25 mouse cellular contexts compared by ENCODE assay signal in the genomic region with DNA sequence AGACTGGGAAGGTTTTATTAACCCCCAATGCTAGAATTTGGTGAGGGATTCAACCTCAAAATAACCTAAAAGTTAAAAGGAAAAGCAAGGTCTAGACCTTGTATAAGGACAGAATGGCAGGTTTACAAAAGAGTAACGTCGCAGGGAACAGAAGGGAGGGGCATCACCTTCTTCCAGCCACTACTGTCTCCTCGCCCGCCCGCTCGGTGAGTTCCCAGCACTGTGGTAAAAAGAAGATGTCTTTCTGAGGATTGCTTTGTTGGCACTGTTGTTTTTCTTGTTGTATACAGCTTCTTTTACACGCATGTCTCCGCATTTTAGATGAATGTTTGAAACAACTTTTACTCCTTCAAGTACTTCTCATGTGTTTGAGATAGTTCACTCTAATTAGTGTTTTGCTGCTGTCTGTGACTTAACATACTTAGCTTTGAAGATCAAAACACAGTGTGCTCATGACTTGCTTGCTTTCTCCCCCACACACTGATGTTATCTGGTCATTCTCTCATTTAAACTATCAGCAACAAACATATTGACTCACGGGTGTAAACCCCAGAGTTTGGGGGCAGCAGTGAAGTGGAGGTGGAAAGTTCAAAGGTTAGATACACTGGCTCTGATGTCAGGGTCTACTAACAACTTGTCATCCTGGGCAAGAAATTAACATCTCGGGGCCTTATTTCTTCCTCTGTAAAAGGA. TPM values are rescaled to one million over a fixed set of nuclear protein-coding genes. Genes with fewer than 3 reads are reported as not detected.
A peak's percentile ranks its signal among the peaks of the same experiment; 100 is the strongest.
DNase-seq lines count a peak whose midpoint lies in the region; ATAC-seq lines count a peak whose summit lies in the region.
"Had no signal": no experiment of that assay in that cellular context is flagged by ENCODE, and none has a peak within 500 bp of the region (broad histone marks: within the 10 kb centered on the region; RNA-seq: fewer than 3 reads in every experiment).

No protein-coding gene starts in this region.

- no peaks in the 10 kb centered on the region for H3K9me3 ChIP-seq in kidney, embryonic 15.5 days (replicated peaks)
- H3K9me3 ChIP-seq in kidney, embryonic 16.5 days (ENCODE audit: low read length), result no peaks in the 10 kb centered on the region; the same call in 1 of the 2 replicates
- H3K9me3 ChIP-seq: embryonic facial prominence, embryonic 10.5 days; hindbrain, embryonic 12.5 days; liver, embryonic 15.5 days; midbrain, embryonic 12.5 days; neural tube, embryonic 12.5 days; stomach, embryonic 15.5 days had no signal

- peaks cover 17% of the 10 kb centered on the region; the same call in 1 of the 2 replicates for H3K4me1 ChIP-seq in kidney, embryonic 15.5 days
- peaks cover 4% of the 10 kb centered on the region for H3K4me1 ChIP-seq in kidney, embryonic 16.5 days (ENCODE audit: insufficient read depth, low read length)
- H3K4me1 ChIP-seq: hindbrain, embryonic 12.5 days; midbrain, embryonic 12.5 days; neural tube, embryonic 12.5 days; stomach, embryonic 15.5 days had no signal

- H3K9ac ChIP-seq in kidney, embryonic 15.5 days, result no peak overlapping the region
- no peak overlapping the region for H3K9ac ChIP-seq in kidney, embryonic 16.5 days (replicated peaks; ENCODE audit: low read length)
- H3K9ac ChIP-seq: hindbrain, embryonic 12.5 days; liver, embryonic 15.5 days; midbrain, embryonic 12.5 days; neural tube, embryonic 12.5 days; stomach, embryonic 15.5 days had no signal

- H3K36me3 ChIP-seq in kidney, embryonic 15.5 days, result no peaks in the 10 kb centered on the region
- no peaks in the 10 kb centered on the region for H3K36me3 ChIP-seq in kidney, embryonic 16.5 days (ENCODE audit: insufficient read depth, low read length)
- H3K36me3 ChIP-seq: embryonic facial prominence, embryonic 10.5 days; hindbrain, embryonic 12.5 days; liver, embryonic 15.5 days; midbrain, embryonic 12.5 days; neural tube, embryonic 12.5 days; stomach, embryonic 15.5 days had no signal

- DNase-seq in CD4-positive helper T cell, adult 2 months (ENCODE audit: low read depth, low spot score), result peak; percentile 66
- DNase-seq in ovary, postnatal 10 days (ENCODE audit: low spot score), result no peak
- DNase-seq: adrenal gland, adult 2 months; B cell, adult 2 months; cerebellum, adult 11-12 months; cerebellum, postnatal 10 days; gastrocnemius, postnatal 36 days; kidney, adult 2 months; kidney, postnatal 25 days; layer of hippocampus, postnatal 36 days; retina, postnatal 1 day had no signal

- H3K27ac ChIP-seq in kidney, embryonic 15.5 days, result no peak overlapping the region
- no peak overlapping the region for H3K27ac ChIP-seq in kidney, embryonic 16.5 days (ENCODE audit: low read length)
- H3K27ac ChIP-seq: embryonic facial prominence, embryonic 10.5 days; hindbrain, embryonic 12.5 days; layer of hippocampus, adult 2 months; liver, embryonic 15.5 days; macrophage; midbrain, embryonic 12.5 days; neural tube, embryonic 12.5 days; stomach, embryonic 15.5 days had no signal

- WGBS in kidney, embryonic 15.5 days, result 60% methylated on average over 10 of the region's 10 CpGs
- 58% methylated on average over 10 of the region's 10 CpGs for WGBS in kidney, embryonic 16.5 days

- no peak overlapping the region for H3K4me3 ChIP-seq in kidney, embryonic 15.5 days (replicated peaks)
- no peak overlapping the region for H3K4me3 ChIP-seq in kidney, embryonic 16.5 days (ENCODE audit: low read length)
- H3K4me3 ChIP-seq: embryonic facial prominence, embryonic 10.5 days; hindbrain, embryonic 12.5 days; layer of hippocampus, adult 2 months; liver, embryonic 15.5 days; midbrain, embryonic 12.5 days; neural tube, embryonic 12.5 days; stomach, embryonic 15.5 days had no signal

- no peaks in the 10 kb centered on the region for H3K27me3 ChIP-seq in kidney, embryonic 15.5 days
- no peaks in the 10 kb centered on the region for H3K27me3 ChIP-seq in kidney, embryonic 16.5 days (ENCODE audit: insufficient read depth, low read length)
- H3K27me3 ChIP-seq: hindbrain, embryonic 12.5 days; liver, embryonic 15.5 days; midbrain, embryonic 12.5 days; neural tube, embryonic 12.5 days; stomach, embryonic 15.5 days had no signal

- ATAC-seq in CD4-positive, CD25-positive, alpha-beta regulatory T cell, adult 4 months, result peak; percentile 78
- ATAC-seq in inflammation-experienced regulatory T-cells, adult 6 months, result peak; percentile 76
- 0 out of 2 replicates have a peak, but pooled peaks have one; percentile 31 for ATAC-seq in megakaryocyte, adult 5-6 weeks (ENCODE audit: poor library complexity, severe bottlenecking)
- no peak for ATAC-seq in kidney, embryonic 15.5 days (replicated peaks; ENCODE audit: low FRiP score)
- no peak for ATAC-seq in kidney, embryonic 16.5 days (ENCODE audit: low FRiP score, low TSS enrichment)
- ATAC-seq: lung, postnatal 0 days had no signal

- H3K4me2 ChIP-seq in kidney, embryonic 15.5 days, result no peak overlapping the region
- no peak overlapping the region for H3K4me2 ChIP-seq in kidney, embryonic 16.5 days (replicated peaks; ENCODE audit: low read depth, low read length)
- H3K4me2 ChIP-seq: hindbrain, embryonic 12.5 days; liver, embryonic 15.5 days; midbrain, embryonic 12.5 days; neural tube, embryonic 12.5 days; stomach, embryonic 15.5 days had no signal

RNA-seq across cellular contexts. Expression of a gene that starts 7.7 kb away (rescaled TPM):
- 10 to 100 TPM; 23.2 to 24.7 TPM for polyA plus RNA-seq in CD4-positive, CD25-positive, alpha-beta regulatory T cell, adult 4 months (2017; shearing (Covaris generic))
- polyA plus RNA-seq in inflammation-experienced regulatory T-cells, adult 6 months (2017; shearing (Covaris generic)), result 10 to 100 TPM; 21.8 to 24.4 (median 23.1) TPM
- 24.4 and 27.6 TPM in 2 replicates for total RNA-seq in megakaryocyte, adult 5-6 weeks (2015)
- 33.4 and 38.2 TPM in 2 replicates for total RNA-seq in megakaryocyte, adult 5-6 weeks (2017)
- polyA plus RNA-seq in kidney, embryonic 15.5 days (2015; fragmentation: Nextera tagmentation; extraction: Ambion mirVana), result 24.0 and 26.2 TPM in 2 replicates
- polyA plus RNA-seq in kidney, embryonic 16.5 days (2015; fragmentation: Nextera tagmentation; extraction: Ambion mirVana), result 24.7 and 26.8 TPM in 2 replicates

RNA-seq across cellular contexts. Expression of a gene that starts 37.6 kb away (rescaled TPM):
- 10 to 100 TPM; 72.2 to 73.2 TPM for polyA plus RNA-seq in CD4-positive, CD25-positive, alpha-beta regulatory T cell, adult 4 months (2017; shearing (Covaris generic))
- 10 to 100 TPM; 72.0 to 92.4 (median 79.4) TPM for polyA plus RNA-seq in inflammation-experienced regulatory T-cells, adult 6 months (2017; shearing (Covaris generic))
- 87.4 and 95.4 TPM in 2 replicates for total RNA-seq in megakaryocyte, adult 5-6 weeks (2015)
- total RNA-seq in megakaryocyte, adult 5-6 weeks (2017), result 81.4 and 85.0 TPM in 2 replicates
- polyA plus RNA-seq in kidney, embryonic 15.5 days (2015; fragmentation: Nextera tagmentation; extraction: Ambion mirVana), result 21.4 and 27.6 TPM in 2 replicates
- 18.4 and 23.9 TPM in 2 replicates for polyA plus RNA-seq in kidney, embryonic 16.5 days (2015; fragmentation: Nextera tagmentation; extraction: Ambion mirVana)

Comparison
In these comparisons a context has a peak if more than half of its experiments do, and no peak if none do; other contexts are left out.
1. ATAC-seq: peak in CD4-positive, CD25-positive, alpha-beta regulatory T cell, adult 4 months (single experiment), inflammation-experienced regulatory T-cells, adult 6 months (single experiment) and megakaryocyte, adult 5-6 weeks (single experiment); none in kidney, embryonic 15.5 days (single experiment) and kidney, embryonic 16.5 days (single experiment).